Mouse (Mus musculus) embryonic fibroblast, embryonic 13.5 days (primary cell): ENCODE results near the gene Sf3a2. TPM values are rescaled to one million over a fixed set of nuclear protein-coding genes. Genes with fewer than 3 reads are reported as not detected.

Experiments used
- H3K27ac ChIP-seq: 2 replicates; pipeline ENCODE4 v1.5.1; 2012; ENCODE audit warnings: low read length, control low read depth, inconsistent platforms; ENCODE audit not compliant: insufficient read depth
- H3K4me1 ChIP-seq: 2 replicates; pipeline ENCODE4 v1.6.1; 2011; ENCODE audit warnings: low read length; ENCODE audit not compliant: control insufficient read depth, insufficient read depth
- H3K4me3 ChIP-seq: 2 replicates; pipeline ENCODE4 v1.5.1; 2011; ENCODE audit warnings: mild to moderate bottlenecking, control low read depth, low read length; ENCODE audit not compliant: insufficient read depth
- CTCF ChIP-seq: IDR thresholded peaks from 2 replicates; pipeline ENCODE4 v1.5.1; 2011; ENCODE audit warnings: mild to moderate bottlenecking, control low read depth, low read length, moderate library complexity, borderline replicate concordance; ENCODE audit not compliant: insufficient read depth
- POLR2A ChIP-seq: IDR thresholded peaks from 2 replicates; pipeline ENCODE4 v1.6.1; 2011; ENCODE audit warnings: low read depth, mild to moderate bottlenecking, control low read depth, low read length, moderate library complexity
- polyA plus RNA-seq: library from polyadenylated mRNA; stranded (reverse); fragments of >200 nt; gene quantifications from 2 replicates; pipeline ENCODE4 v1.2.4, GENCODE M21; 2011; ENCODE audit warnings: low read depth; ENCODE audit not compliant: missing spikeins, insufficient read length

The Sf3a2 gene
- polyA plus RNA-seq, 1 experiment, result 49.3 TPM

- TF ChIP-seq CTCF, result peak; percentile 65; the same call in 1 of the 2 replicates
- TF ChIP-seq POLR2A, result no peak
- Histone ChIP-seq H3K27ac (no peak overlapping the region), H3K4me3 (no peak overlapping the region), H3K4me1 (peaks cover 14% of the 10 kb centered on the region)
Observed at GRCm38 (mm10) chr10:80757717-80758116, 40.3 kb upstream of the Sf3a2 start.

- H3K27ac ChIP-seq, result no peak overlapping the region
- H3K4me3 ChIP-seq, result no peak overlapping the region
- H3K4me1 ChIP-seq, result peaks cover 22% of the 10 kb centered on the region
- TF ChIP-seq POLR2A, result no peak
- no peak for TF ChIP-seq CTCF
Observed at GRCm38 (mm10) chr10:80758651-80759050, 39.3 kb upstream of the Sf3a2 start.

GRCm38 (mm10) chr10:80760596-80761524, 37.1 kb upstream of the Sf3a2 start:
- peaks cover 22% of the 10 kb centered on the region for H3K4me1 ChIP-seq
- TF ChIP-seq POLR2A (no peak), CTCF (no peak)
- no peak overlapping the region for H3K27ac ChIP-seq
- H3K4me3 ChIP-seq, result no peak overlapping the region

- peaks cover 19% of the 10 kb centered on the region for H3K4me1 ChIP-seq
- no peak overlapping the region for H3K27ac ChIP-seq
- no peak overlapping the region for H3K4me3 ChIP-seq
- TF ChIP-seq POLR2A (no peak), CTCF (no peak)
Observed at GRCm38 (mm10) chr10:80761821-80762220, 36.2 kb upstream of the Sf3a2 start.

- no peak overlapping the region for H3K4me3 ChIP-seq
- no peak overlapping the region for H3K27ac ChIP-seq
- H3K4me1 ChIP-seq, result peaks cover 12% of the 10 kb centered on the region
- no peak for TF ChIP-seq CTCF
- no peak for TF ChIP-seq POLR2A
Observed at GRCm38 (mm10) chr10:80763502-80763901, 34.5 kb upstream of the Sf3a2 start.

- H3K27ac ChIP-seq, result no peak overlapping the region
- no peak overlapping the region for H3K4me3 ChIP-seq
- TF ChIP-seq POLR2A (no peak), CTCF (no peak)
- H3K4me1 ChIP-seq, result peaks cover 9% of the 10 kb centered on the region
Observed at GRCm38 (mm10) chr10:80765746-80766145, 32.3 kb upstream of the Sf3a2 start.

GRCm38 (mm10) chr10:80766161-80766815, 31.7 kb upstream of the Sf3a2 start:
- Histone ChIP-seq H3K4me1 (peaks cover 9% of the 10 kb centered on the region), H3K4me3 (no peak overlapping the region), H3K27ac (no peak overlapping the region)
- TF ChIP-seq POLR2A, result no peak
- no peak for TF ChIP-seq CTCF

GRCm38 (mm10) chr10:80768365-80768764, 29.6 kb upstream of the Sf3a2 start:
- H3K27ac ChIP-seq, result no peak overlapping the region
- peaks cover 6% of the 10 kb centered on the region for H3K4me1 ChIP-seq
- H3K4me3 ChIP-seq, result no peak overlapping the region
- TF ChIP-seq POLR2A, result no peak
- no peak for TF ChIP-seq CTCF

- no peak overlapping the region for H3K4me3 ChIP-seq
- peaks cover 33% of the 10 kb centered on the region for H3K4me1 ChIP-seq
- peak overlapping the region; percentile 48 for H3K27ac ChIP-seq
- TF ChIP-seq POLR2A (no peak), CTCF (no peak)
Observed at GRCm38 (mm10) chr10:80773816-80774215, 24.2 kb upstream of the Sf3a2 start.

- peaks cover 33% of the 10 kb centered on the region for H3K4me1 ChIP-seq
- H3K27ac ChIP-seq, result peak overlapping the region; percentile 48
- no peak overlapping the region for H3K4me3 ChIP-seq
- TF ChIP-seq POLR2A (no peak), CTCF (peak; percentile 95)
Observed at GRCm38 (mm10) chr10:80774549-80774948, 23.4 kb upstream of the Sf3a2 start.
